Mouse (Mus musculus) midbrain, embryonic 16.5 days (tissue): ENCODE results near the gene Ccl19. TPM values are rescaled to one million over a fixed set of nuclear protein-coding genes. Genes with fewer than 3 reads are reported as not detected.
"Not testable (repeated sequence)": the region's sequence is repeated elsewhere in the genome, so short reads cannot be mapped to it uniquely, and the experiment has no call there.

Source experiments
- ATAC-seq: fragments of 200-750 bp; cut with Nextera tagmentation; 2 replicates; pipeline ENCODE4 v1.8.0; 2017; ENCODE audit warnings: moderate TSS enrichment
- H3K27ac ChIP-seq: fragments of 300-500 bp; sonication (generic); 2 replicates; pipeline ENCODE4 v1.5.1; 2014; ENCODE audit warnings: mild to moderate bottlenecking, low read length, mixed read lengths
- H3K27me3 ChIP-seq: fragments of 300-500 bp; sonication (generic); 2 replicates; pipeline ENCODE4 v1.6.1; 2014; ENCODE audit warnings: low read depth, low read length, mixed read lengths; ENCODE audit not compliant: control insufficient read depth, insufficient read depth
- H3K36me3 ChIP-seq: fragments of 300-500 bp; sonication (generic); 2 replicates; pipeline ENCODE4 v1.6.1; 2014; ENCODE audit warnings: mild to moderate bottlenecking, low read length, moderate library complexity, mixed read lengths; ENCODE audit not compliant: control insufficient read depth, insufficient read depth
- H3K4me1 ChIP-seq: fragments of 300-500 bp; sonication (generic); 2 replicates; pipeline ENCODE4 v1.6.1; 2014; ENCODE audit warnings: mild to moderate bottlenecking, low read length, mixed read lengths; ENCODE audit not compliant: control insufficient read depth, insufficient read depth
- H3K4me2 ChIP-seq: fragments of 300-500 bp; sonication (generic); 2 replicates; pipeline ENCODE4 v1.6.1; 2014; ENCODE audit warnings: mild to moderate bottlenecking, low read length, mixed read lengths
- H3K4me3 ChIP-seq: fragments of 300-500 bp; sonication (generic); 2 replicates; pipeline ENCODE4 v1.5.1; 2014; ENCODE audit warnings: low read depth, mild to moderate bottlenecking, low read length, moderate library complexity, mixed read lengths
- H3K9ac ChIP-seq: fragments of 300-500 bp; sonication (generic); 2 replicates; pipeline ENCODE4 v1.6.1; 2014; ENCODE audit warnings: low read depth, low read length, mixed read lengths
- H3K9me3 ChIP-seq: fragments of 300-500 bp; sonication (generic); replicated peaks from 2 replicates; pipeline ENCODE4 v1.6.1; 2014; ENCODE audit warnings: mild to moderate bottlenecking, low read length, mixed read lengths; ENCODE audit not compliant: control insufficient read depth, poor library complexity, severe bottlenecking
- WGBS: fragments of 180-500 bp; shearing (Covaris S2); extraction: QIAGEN DNeasy Blood & Tissue Kit; methylation state at CpG from one replicate; pipeline ENCODE4 v1.1.7; 2014; 5-methylcytosine and 5-hydroxymethylcytosine counted together
- polyA plus RNA-seq: library from polyadenylated mRNA; unstranded; fragments of >200 nt; fragmentation: Nextera tagmentation; extraction: Ambion mirVana; gene quantifications from 2 replicates; pipeline ENCODE4 v1.2.1, GENCODE M21; 2015

The Ccl19 gene
- not detected in 2 replicates for polyA plus RNA-seq

- H3K36me3 ChIP-seq, H3K4me2 ChIP-seq, ATAC-seq, H3K27me3 ChIP-seq, H3K27ac ChIP-seq, H3K9me3 ChIP-seq, H3K4me3 ChIP-seq, H3K4me1 ChIP-seq, H3K9ac ChIP-seq: not testable (repeated sequence)
- no CpG with 5 or more reads among the region's 6 CpGs for WGBS
Observed at GRCm38 (mm10) chr4:42756477-42756876, at the start of gene Ccl19. Gene Ccl19 (minus strand): TSS chr4:42756577.

- H3K27me3 ChIP-seq, ATAC-seq, H3K36me3 ChIP-seq, H3K9me3 ChIP-seq, H3K9ac ChIP-seq, H3K4me1 ChIP-seq, H3K27ac ChIP-seq, H3K4me2 ChIP-seq, H3K4me3 ChIP-seq: not testable (repeated sequence)
- no CpG with 5 or more reads among the region's 5 CpGs for WGBS
Observed at GRCm38 (mm10) chr4:42773893-42774292, 17.5 kb upstream of the Ccl19 start, which contains the start of gene Ccl21a. Gene Ccl21a (minus strand): TSS chr4:42773993.

- not testable (repeated sequence) for H3K4me2 ChIP-seq, H3K9me3 ChIP-seq, H3K36me3 ChIP-seq, H3K27ac ChIP-seq, H3K4me3 ChIP-seq, H3K9ac ChIP-seq, H3K27me3 ChIP-seq, ATAC-seq, H3K4me1 ChIP-seq
- no CpG with 5 or more reads among the region's 13 CpGs for WGBS
Observed at GRCm38 (mm10) chr4:42735245-42735644, 21.1 kb downstream of the Ccl19 start, which contains the start of gene 4930578G10Rik. Gene 4930578G10Rik (plus strand): TSS chr4:42735545.

Other genes starting within 250 kb of the Ccl19 start
- gene Fam205a2, start 228.4 kb downstream of the Ccl19 start, polyA plus RNA-seq = not detected in 2 replicates
- gene Gm10591, start 144.4 kb downstream of the Ccl19 start, polyA plus RNA-seq = not detected in 2 replicates
- gene Gm2564, start 126.9 kb downstream of the Ccl19 start, polyA plus RNA-seq = not detected in 2 replicates
- not detected in 2 replicates for gene Ccl27b, start 101.3 kb downstream of the Ccl19 start, polyA plus RNA-seq
- gene Il11ra2, start 94.7 kb downstream of the Ccl19 start, polyA plus RNA-seq = not detected in 2 replicates
- 0.70 TPM in 1 of 2 replicates, not detected in the other for gene 4930578G10Rik, start 21.0 kb downstream of the Ccl19 start, polyA plus RNA-seq
- gene Ccl21a, start 17.4 kb upstream of the Ccl19 start, polyA plus RNA-seq = 0.63 and 2.1 TPM in 2 replicates
- 0.06 TPM in 1 of 2 replicates, not detected in the other for gene Fam205a1, start 97.3 kb upstream of the Ccl19 start, polyA plus RNA-seq
- gene Gm12394, start 100.2 kb upstream of the Ccl19 start, polyA plus RNA-seq = 0.67 and 0.76 TPM in 2 replicates
- 2.0 and 2.3 TPM in 2 replicates for gene Fam205c, start 117.7 kb upstream of the Ccl19 start, polyA plus RNA-seq
- gene Phf24, start 160.1 kb upstream of the Ccl19 start, polyA plus RNA-seq = 44.1 and 45.8 TPM in 2 replicates
- 53.8 and 56.8 TPM in 2 replicates for gene Dnajb5, start 193.2 kb upstream of the Ccl19 start, polyA plus RNA-seq
- gene 1700022I11Rik, start 213.0 kb upstream of the Ccl19 start, polyA plus RNA-seq = 0.43 and 0.57 TPM in 2 replicates
- 498 and 509 TPM in 2 replicates for gene Vcp, start 243.9 kb upstream of the Ccl19 start, polyA plus RNA-seq